Mouse (Mus musculus) megakaryocyte, adult 5-6 weeks (primary cell): ENCODE results near the gene Mllt10. TPM values are rescaled to one million over a fixed set of nuclear protein-coding genes. Genes with fewer than 3 reads are reported as not detected.

Experiments used
- ATAC-seq: 2 replicates; pipeline ENCODE4 v1.8.0; 2016; ENCODE audit warnings: mild to moderate bottlenecking, inconsistent platforms; ENCODE audit not compliant: poor library complexity, severe bottlenecking
- total RNA-seq, 2 experiments: library from RNA; stranded (forward) in 1 of 2; stranded (reverse) in 1 of 2; fragments of 153-499, 151-499 nt in 1 of 2; fragments of 221-1000, 200-1000 nt in 1 of 2; gene quantifications; 2 replicates each; pipeline versions ENCODE4 v1.2.3 to v1.2.4; 2015 to 2017

The Mllt10 gene
- total RNA-seq, 2 experiments from 2014 or later, result 47.3 to 50.7 TPM

- ATAC-seq, result no peak
Observed at GRCm38 (mm10) chr2:18050541-18050985, 4.5 kb upstream of the Mllt10 start.

- ATAC-seq, result no peak
Observed at GRCm38 (mm10) chr2:18051026-18051830, 3.8 kb upstream of the Mllt10 start.

GRCm38 (mm10) chr2:18051831-18052170 lies 3.2 kb upstream of the Mllt10 start:
- no peak for ATAC-seq

GRCm38 (mm10) chr2:18052581-18052980 lies 2.5 kb upstream of the Mllt10 start:
- ATAC-seq, result no peak

GRCm38 (mm10) chr2:18053243-18053950 lies 1.6 kb upstream of the Mllt10 start:
- no peak for ATAC-seq

- ATAC-seq, result no peak
Observed at GRCm38 (mm10) chr2:18053951-18054530, 996 bp upstream of the Mllt10 start.

GRCm38 (mm10) chr2:18055929-18056785 lies 1.1 kb downstream of the Mllt10 start:
- ATAC-seq, result peak; percentile 80

GRCm38 (mm10) chr2:18056786-18057255 lies 1.8 kb downstream of the Mllt10 start:
- peak; percentile 84 for ATAC-seq

- peak; percentile 51 for ATAC-seq
Observed at GRCm38 (mm10) chr2:18057336-18058145, 2.5 kb downstream of the Mllt10 start.

GRCm38 (mm10) chr2:18058146-18058708 lies 3.2 kb downstream of the Mllt10 start:
- no peak for ATAC-seq

GRCm38 (mm10) chr2:18059063-18059462 lies 4.0 kb downstream of the Mllt10 start:
- no peak for ATAC-seq

GRCm38 (mm10) chr2:18059891-18060290 lies 4.9 kb downstream of the Mllt10 start:
- no peak for ATAC-seq

GRCm38 (mm10) chr2:18060396-18060795 lies 5.4 kb downstream of the Mllt10 start:
- no peak for ATAC-seq

- peak; percentile 43 for ATAC-seq
Observed at GRCm38 (mm10) chr2:18063763-18064251, 8.8 kb downstream of the Mllt10 start.

- ATAC-seq, result peak; percentile 89
Observed at GRCm38 (mm10) chr2:18064356-18064858, 9.4 kb downstream of the Mllt10 start.

GRCm38 (mm10) chr2:18064941-18065707 lies 10.1 kb downstream of the Mllt10 start:
- ATAC-seq, result peak; percentile 54

- ATAC-seq, result no peak
Observed at GRCm38 (mm10) chr2:18065708-18066030, 10.6 kb downstream of the Mllt10 start.

GRCm38 (mm10) chr2:18066436-18066835 lies 11.4 kb downstream of the Mllt10 start:
- ATAC-seq, result no peak
